Mouse (Mus musculus): Measurements from ENCODE around the gene Slc22a20. TPM values are rescaled to one million over a fixed set of nuclear protein-coding genes. Genes with fewer than 3 reads are reported as not detected.
A peak's percentile ranks its signal among the peaks of the same experiment; 100 is the strongest.

The Slc22a20 gene
- polyA plus RNA-seq, 1 experiment = not detected

DNA sequence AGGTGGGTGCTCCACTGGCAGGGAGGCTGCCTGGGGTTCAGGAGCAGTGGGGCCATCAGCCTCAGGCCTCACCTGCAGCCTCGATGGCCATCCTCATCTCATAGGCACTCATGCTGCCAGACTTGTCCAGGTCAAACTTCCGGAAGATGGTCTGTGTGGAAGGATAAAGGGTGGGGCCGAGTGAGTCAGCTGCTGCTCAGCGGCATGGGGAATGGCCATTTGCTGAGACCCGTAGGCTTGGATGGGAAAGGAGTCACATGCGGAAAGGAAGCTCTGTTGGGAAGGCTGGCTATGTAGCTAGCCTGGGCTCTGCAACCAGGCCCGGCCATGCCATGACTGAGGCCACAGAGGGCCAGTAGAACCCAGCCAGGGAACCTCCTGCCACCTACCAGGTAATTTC lies 5.5 kb upstream of the Slc22a20 start:
- DNase-seq = no peak
- TF ChIP-seq POLR2A (IDR thresholded peaks at IDR 0.05; ENCODE audit: borderline replicate concordance, extremely low read depth, low read depth, low read length) = no peak
- no peak for TF ChIP-seq CTCF (IDR thresholded peaks at IDR 0.05; ENCODE audit: insufficient read depth, low read length)
- Histone ChIP-seq H3K4me3 (replicated peaks; ENCODE audit: extremely low read depth, low read depth, low read length) (no peak overlapping the region), H3K4me1 (ENCODE audit: control insufficient read depth, insufficient read depth, low read length) (no peaks in the 10 kb centered on the region)
- WGBS = 78% methylated on average over 7 of the region's 7 CpGs

- no peak for DNase-seq
- Histone ChIP-seq H3K4me3 (replicated peaks; ENCODE audit: extremely low read depth, low read depth, low read length) (no peak overlapping the region), H3K4me1 (ENCODE audit: control insufficient read depth, insufficient read depth, low read length) (no peaks in the 10 kb centered on the region)
- 57% methylated on average over 1 of the region's 1 CpGs for WGBS
- TF ChIP-seq POLR2A (IDR thresholded peaks at IDR 0.05; ENCODE audit: borderline replicate concordance, extremely low read depth, low read depth, low read length) (no peak), CTCF (IDR thresholded peaks at IDR 0.05; ENCODE audit: insufficient read depth, low read length) (no peak)
Observed at GRCm38 (mm10) chr19:5990921-5991320, 5.0 kb upstream of the Slc22a20 start.

- WGBS = 77% methylated on average over 12 of the region's 12 CpGs
- TF ChIP-seq CTCF (IDR thresholded peaks at IDR 0.05; ENCODE audit: insufficient read depth, low read length) = no peak
- TF ChIP-seq POLR2A (IDR thresholded peaks at IDR 0.05; ENCODE audit: borderline replicate concordance, extremely low read depth, low read depth, low read length) = no peak
- Histone ChIP-seq H3K4me3 (replicated peaks; ENCODE audit: extremely low read depth, low read depth, low read length) (no peak overlapping the region), H3K4me1 (ENCODE audit: control insufficient read depth, insufficient read depth, low read length) (no peaks in the 10 kb centered on the region)
- no peak for DNase-seq
Observed at GRCm38 (mm10) chr19:5990033-5990432, 4.1 kb upstream of the Slc22a20 start.

DNA sequence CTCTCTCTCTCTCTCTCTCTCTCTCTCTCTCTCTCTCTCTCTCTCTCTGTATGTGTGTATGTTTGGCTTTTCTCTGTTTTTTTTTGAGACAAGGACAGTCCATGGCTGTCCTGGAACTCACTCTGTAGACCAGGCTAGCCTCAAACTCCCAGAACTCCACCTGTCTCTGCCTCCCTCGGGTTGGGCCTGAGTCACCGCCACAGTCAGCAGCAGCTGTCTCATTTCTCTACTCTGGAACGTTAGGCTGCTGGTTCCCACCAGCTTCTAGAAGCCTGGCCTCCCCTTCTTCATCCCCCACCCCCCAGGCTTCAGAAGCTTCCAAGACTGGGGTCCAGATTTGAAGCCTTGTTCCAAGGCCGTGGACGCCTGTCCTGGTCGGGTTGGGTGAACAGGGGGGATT lies 3.6 kb upstream of the Slc22a20 start:
- no peak for DNase-seq
- TF ChIP-seq CTCF (IDR thresholded peaks at IDR 0.05; ENCODE audit: insufficient read depth, low read length) (no peak), POLR2A (IDR thresholded peaks at IDR 0.05; ENCODE audit: borderline replicate concordance, extremely low read depth, low read depth, low read length) (no peak)
- 56% methylated on average over 6 of the region's 6 CpGs for WGBS
- Histone ChIP-seq H3K4me1 (ENCODE audit: control insufficient read depth, insufficient read depth, low read length) (no peaks in the 10 kb centered on the region), H3K4me3 (replicated peaks; ENCODE audit: extremely low read depth, low read depth, low read length) (no peak overlapping the region)

- 8% methylated on average over 10 of the region's 13 CpGs for WGBS
- DNase-seq = peak; percentile 67
- Histone ChIP-seq H3K4me3 (replicated peaks; ENCODE audit: extremely low read depth, low read depth, low read length) (no peak overlapping the region), H3K4me1 (ENCODE audit: control insufficient read depth, insufficient read depth, low read length) (no peaks in the 10 kb centered on the region)
- TF ChIP-seq POLR2A (IDR thresholded peaks at IDR 0.05; ENCODE audit: borderline replicate concordance, extremely low read depth, low read depth, low read length) (no peak), CTCF (IDR thresholded peaks at IDR 0.05; ENCODE audit: insufficient read depth, low read length) (no peak)
Observed at GRCm38 (mm10) chr19:5988815-5989452, 3.0 kb upstream of the Slc22a20 start.

- Histone ChIP-seq H3K4me3 (replicated peaks; ENCODE audit: extremely low read depth, low read depth, low read length) (no peak overlapping the region), H3K4me1 (ENCODE audit: control insufficient read depth, insufficient read depth, low read length) (no peaks in the 10 kb centered on the region)
- 59% methylated on average over 5 of the region's 5 CpGs for WGBS
- TF ChIP-seq POLR2A (IDR thresholded peaks at IDR 0.05; ENCODE audit: borderline replicate concordance, extremely low read depth, low read depth, low read length) (no peak), CTCF (IDR thresholded peaks at IDR 0.05; ENCODE audit: insufficient read depth, low read length) (no peak)
- no peak for DNase-seq
Observed at GRCm38 (mm10) chr19:5988027-5988814, 2.3 kb upstream of the Slc22a20 start.

DNA sequence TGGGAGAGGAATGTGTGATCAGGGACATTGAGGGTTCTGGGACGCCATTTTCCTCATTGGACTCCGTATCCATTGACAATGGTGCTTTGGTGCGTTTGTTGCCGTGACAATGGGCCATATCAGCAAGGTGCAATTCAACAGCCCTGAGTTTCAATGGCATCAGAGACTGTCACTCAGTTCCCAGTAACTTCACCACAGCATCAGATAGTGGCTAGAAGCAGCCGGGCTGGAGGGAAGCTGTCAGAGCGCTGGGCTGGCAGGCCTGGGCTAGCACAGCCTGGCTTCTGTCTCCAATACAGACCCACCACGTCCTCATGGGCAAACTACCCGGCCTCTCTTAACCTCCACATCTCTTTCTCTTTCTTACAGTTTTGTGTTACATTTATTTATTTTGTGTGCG lies 5.5 kb downstream of the Slc22a20 start:
- Histone ChIP-seq H3K4me3 (replicated peaks; ENCODE audit: extremely low read depth, low read depth, low read length) (no peak overlapping the region), H3K4me1 (ENCODE audit: control insufficient read depth, insufficient read depth, low read length) (no peaks in the 10 kb centered on the region)
- DNase-seq = no peak
- 75% methylated on average over 9 of the region's 9 CpGs for WGBS
- no peak for TF ChIP-seq POLR2A (IDR thresholded peaks at IDR 0.05; ENCODE audit: borderline replicate concordance, extremely low read depth, low read depth, low read length)
- TF ChIP-seq CTCF (IDR thresholded peaks at IDR 0.05; ENCODE audit: insufficient read depth, low read length) = no peak

GRCm38 (mm10) chr19:5977717-5978116 lies 8.2 kb downstream of the Slc22a20 start:
- WGBS = 73% methylated on average over 3 of the region's 3 CpGs
- Histone ChIP-seq H3K4me3 (replicated peaks; ENCODE audit: extremely low read depth, low read depth, low read length) (no peak overlapping the region), H3K4me1 (ENCODE audit: control insufficient read depth, insufficient read depth, low read length) (no peaks in the 10 kb centered on the region)
- TF ChIP-seq CTCF (IDR thresholded peaks at IDR 0.05; ENCODE audit: insufficient read depth, low read length) (no peak), POLR2A (IDR thresholded peaks at IDR 0.05; ENCODE audit: borderline replicate concordance, extremely low read depth, low read depth, low read length) (no peak)
- DNase-seq = no peak

DNA sequence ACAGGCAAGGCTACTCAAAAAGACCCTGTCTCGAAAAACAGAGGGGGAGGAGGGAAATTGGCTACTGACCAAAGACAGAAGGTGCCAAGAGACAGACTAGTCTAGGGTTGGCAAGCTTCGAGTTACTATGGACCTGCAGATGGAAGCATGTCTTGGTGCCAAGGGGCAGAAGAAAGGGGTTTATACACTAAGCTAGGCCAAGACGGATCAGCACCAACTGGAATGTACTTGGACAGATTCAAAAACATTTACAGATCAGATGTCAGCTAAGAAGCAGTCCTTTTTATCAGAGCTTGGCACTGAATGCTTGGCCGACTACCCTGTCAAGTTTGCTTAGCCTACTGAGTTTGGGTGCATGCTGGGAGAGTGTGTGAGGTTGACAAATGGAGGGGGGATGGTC lies 10.3 kb downstream of the Slc22a20 start:
- TF ChIP-seq CTCF (IDR thresholded peaks at IDR 0.05; ENCODE audit: insufficient read depth, low read length) (no peak), POLR2A (IDR thresholded peaks at IDR 0.05; ENCODE audit: borderline replicate concordance, extremely low read depth, low read depth, low read length) (no peak)
- Histone ChIP-seq H3K4me1 (ENCODE audit: control insufficient read depth, insufficient read depth, low read length) (no peaks in the 10 kb centered on the region), H3K4me3 (replicated peaks; ENCODE audit: extremely low read depth, low read depth, low read length) (no peak overlapping the region)
- 59% methylated on average over 4 of the region's 4 CpGs for WGBS
- DNase-seq = no peak

- H3K4me3 ChIP-seq (replicated peaks; ENCODE audit: extremely low read depth, low read depth, low read length) = no peak overlapping the region
- DNase-seq = no peak
- WGBS = 68% methylated on average over 4 of the region's 4 CpGs
- H3K4me1 ChIP-seq (ENCODE audit: control insufficient read depth, insufficient read depth, low read length) = no peaks in the 10 kb centered on the region
- TF ChIP-seq CTCF (IDR thresholded peaks at IDR 0.05; ENCODE audit: insufficient read depth, low read length) (no peak), POLR2A (IDR thresholded peaks at IDR 0.05; ENCODE audit: borderline replicate concordance, extremely low read depth, low read depth, low read length) (no peak)
Observed at GRCm38 (mm10) chr19:5975112-5975511, 10.8 kb downstream of the Slc22a20 start.
